Mouse (Mus musculus): Measurements from ENCODE around the gene Syde2. TPM values are rescaled to one million over a fixed set of nuclear protein-coding genes. Genes with fewer than 3 reads are reported as not detected.

The Syde2 gene
- polyA plus RNA-seq, 1 experiment from 2014 or later, result 0.37 TPM

- H3K9me3 ChIP-seq (replicated peaks), result no peaks in the 10 kb centered on the region
- H3K4me2 ChIP-seq, result no peak overlapping the region
- H3K4me1 ChIP-seq, result peaks cover 5% of the 10 kb centered on the region; the same call in 1 of the 2 replicates
- H3K27me3 ChIP-seq (replicated peaks), result no peaks in the 10 kb centered on the region
- WGBS, result 95% methylated on average over 11 of the region's 11 CpGs
- no peaks in the 10 kb centered on the region for H3K36me3 ChIP-seq
- no peak overlapping the region for H3K27ac ChIP-seq (replicated peaks)
- H3K9ac ChIP-seq (replicated peaks), result no peak overlapping the region
- ATAC-seq (ENCODE audit: low FRiP score), result no peak
- no peak overlapping the region for H3K4me3 ChIP-seq (replicated peaks)
Measured at GRCm38 (mm10) chr3:146041382-146041781, 53.7 kb downstream of the Syde2 start.

- Histone ChIP-seq H3K27me3 (replicated peaks) (no peaks in the 10 kb centered on the region), H3K4me1 (0 out of 2 replicates have a peak, but pooled peaks cover 3% of the 10 kb centered on the region), H3K27ac (replicated peaks) (no peak overlapping the region), H3K9ac (replicated peaks) (no peak overlapping the region), H3K4me2 (no peak overlapping the region), H3K36me3 (no peaks in the 10 kb centered on the region), H3K4me3 (replicated peaks) (no peak overlapping the region), H3K9me3 (replicated peaks) (no peaks in the 10 kb centered on the region)
- WGBS, result 59% methylated on average over 11 of the region's 11 CpGs
- ATAC-seq (ENCODE audit: low FRiP score), result no peak
Measured at GRCm38 (mm10) chr3:146044977-146045376, 57.3 kb downstream of the Syde2 start.

GRCm38 (mm10) chr3:146046076-146046475, 58.4 kb downstream of the Syde2 start:
- no peak for ATAC-seq (ENCODE audit: low FRiP score)

GRCm38 (mm10) chr3:146047704-146048207, 60.1 kb downstream of the Syde2 start:
- Histone ChIP-seq H3K9ac (replicated peaks) (no peak overlapping the region), H3K4me2 (peak overlapping the region; percentile 4; the same call in 1 of the 2 replicates), H3K36me3 (no peaks in the 10 kb centered on the region), H3K27me3 (replicated peaks) (no peaks in the 10 kb centered on the region), H3K4me1 (peaks cover 10% of the 10 kb centered on the region), H3K27ac (replicated peaks) (no peak overlapping the region), H3K4me3 (replicated peaks) (no peak overlapping the region), H3K9me3 (replicated peaks) (no peaks in the 10 kb centered on the region)
- WGBS, result 26% methylated on average over 15 of the region's 15 CpGs
- no peak for ATAC-seq (ENCODE audit: low FRiP score)

More at GRCm38 (mm10) chr3:146046076-146046475, 58.4 kb downstream of the Syde2 start:
- Histone ChIP-seq H3K4me1 (0 out of 2 replicates have a peak, but pooled peaks cover 3% of the 10 kb centered on the region), H3K36me3 (no peaks in the 10 kb centered on the region), H3K9me3 (replicated peaks) (no peaks in the 10 kb centered on the region), H3K27me3 (replicated peaks) (no peaks in the 10 kb centered on the region), H3K4me3 (replicated peaks) (no peak overlapping the region), H3K27ac (replicated peaks) (no peak overlapping the region), H3K4me2 (no peak overlapping the region), H3K9ac (replicated peaks) (no peak overlapping the region)
- WGBS, result 87% methylated on average over 11 of the region's 11 CpGs

- no peak for ATAC-seq (ENCODE audit: low FRiP score)
- WGBS, result 83% methylated on average over 5 of the region's 5 CpGs
- no peak overlapping the region for H3K4me3 ChIP-seq (replicated peaks)
- H3K4me2 ChIP-seq, result no peak overlapping the region
- no peak overlapping the region for H3K27ac ChIP-seq (replicated peaks)
- no peak overlapping the region for H3K9ac ChIP-seq (replicated peaks)
- H3K9me3 ChIP-seq (replicated peaks), result no peaks in the 10 kb centered on the region
- no peaks in the 10 kb centered on the region for H3K36me3 ChIP-seq
- H3K27me3 ChIP-seq (replicated peaks), result no peaks in the 10 kb centered on the region
- peaks cover 10% of the 10 kb centered on the region for H3K4me1 ChIP-seq
Measured at GRCm38 (mm10) chr3:146049951-146050350, 62.3 kb downstream of the Syde2 start.

GRCm38 (mm10) chr3:146051277-146052007, 63.8 kb downstream of the Syde2 start:
- peaks cover 10% of the 10 kb centered on the region for H3K4me1 ChIP-seq
- H3K4me2 ChIP-seq, result 0 out of 2 replicates have a peak overlapping the region, but pooled peaks have one; percentile 2
- H3K36me3 ChIP-seq, result no peaks in the 10 kb centered on the region
- no peaks in the 10 kb centered on the region for H3K9me3 ChIP-seq (replicated peaks)
- H3K27ac ChIP-seq (replicated peaks), result no peak overlapping the region
- WGBS, result 27% methylated on average over 11 of the region's 11 CpGs
- no peak overlapping the region for H3K4me3 ChIP-seq (replicated peaks)
- no peak overlapping the region for H3K9ac ChIP-seq (replicated peaks)
- ATAC-seq (ENCODE audit: low FRiP score), result peak; percentile 31; the same call in 1 of the 2 replicates
- H3K27me3 ChIP-seq (replicated peaks), result no peaks in the 10 kb centered on the region

GRCm38 (mm10) chr3:146053082-146053814, 65.6 kb downstream of the Syde2 start:
- H3K4me3 ChIP-seq (replicated peaks), result no peak overlapping the region
- ATAC-seq (ENCODE audit: low FRiP score), result no peak
- H3K27me3 ChIP-seq (replicated peaks), result no peaks in the 10 kb centered on the region
- H3K9ac ChIP-seq (replicated peaks), result no peak overlapping the region
- WGBS, result 71% methylated on average over 6 of the region's 6 CpGs
- H3K27ac ChIP-seq (replicated peaks), result no peak overlapping the region
- peaks cover 7% of the 10 kb centered on the region for H3K4me1 ChIP-seq
- no peak overlapping the region for H3K4me2 ChIP-seq
- H3K9me3 ChIP-seq (replicated peaks), result no peaks in the 10 kb centered on the region
- no peaks in the 10 kb centered on the region for H3K36me3 ChIP-seq

GRCm38 (mm10) chr3:146053873-146054272, 66.2 kb downstream of the Syde2 start:
- Histone ChIP-seq H3K36me3 (no peaks in the 10 kb centered on the region), H3K4me1 (peaks cover 7% of the 10 kb centered on the region), H3K4me2 (no peak overlapping the region), H3K4me3 (replicated peaks) (no peak overlapping the region), H3K27ac (replicated peaks) (no peak overlapping the region), H3K9ac (replicated peaks) (no peak overlapping the region), H3K9me3 (replicated peaks) (no peaks in the 10 kb centered on the region), H3K27me3 (replicated peaks) (no peaks in the 10 kb centered on the region)
- WGBS, result 84% methylated on average over 2 of the region's 2 CpGs
- ATAC-seq (ENCODE audit: low FRiP score), result no peak

GRCm38 (mm10) chr3:146057131-146057530, 69.5 kb downstream of the Syde2 start:
- Histone ChIP-seq H3K27me3 (replicated peaks) (no peaks in the 10 kb centered on the region), H3K4me1 (no peaks in the 10 kb centered on the region), H3K9ac (replicated peaks) (no peak overlapping the region), H3K36me3 (no peaks in the 10 kb centered on the region), H3K9me3 (replicated peaks) (no peaks in the 10 kb centered on the region), H3K27ac (replicated peaks) (no peak overlapping the region), H3K4me3 (replicated peaks) (no peak overlapping the region), H3K4me2 (no peak overlapping the region)
- 84% methylated on average over 7 of the region's 7 CpGs for WGBS
- ATAC-seq (ENCODE audit: low FRiP score), result no peak

- Histone ChIP-seq H3K27me3 (replicated peaks) (no peaks in the 10 kb centered on the region), H3K9ac (replicated peaks) (no peak overlapping the region), H3K4me2 (no peak overlapping the region), H3K4me1 (no peaks in the 10 kb centered on the region), H3K4me3 (replicated peaks) (no peak overlapping the region), H3K36me3 (no peaks in the 10 kb centered on the region), H3K9me3 (replicated peaks) (no peaks in the 10 kb centered on the region), H3K27ac (replicated peaks) (no peak overlapping the region)
- no peak for ATAC-seq (ENCODE audit: low FRiP score)
- WGBS, result 15% methylated on average over 4 of the region's 4 CpGs
Measured at GRCm38 (mm10) chr3:146058263-146058662, 70.6 kb downstream of the Syde2 start.

- H3K9me3 ChIP-seq (replicated peaks), result no peaks in the 10 kb centered on the region
- no peak overlapping the region for H3K4me2 ChIP-seq
- no peaks in the 10 kb centered on the region for H3K27me3 ChIP-seq (replicated peaks)
- no peak overlapping the region for H3K27ac ChIP-seq (replicated peaks)
- no peak overlapping the region for H3K9ac ChIP-seq (replicated peaks)
- no peaks in the 10 kb centered on the region for H3K4me1 ChIP-seq
- H3K4me3 ChIP-seq (replicated peaks), result no peak overlapping the region
- H3K36me3 ChIP-seq, result no peaks in the 10 kb centered on the region
- 88% methylated on average over 15 of the region's 15 CpGs for WGBS
- ATAC-seq (ENCODE audit: low FRiP score), result no peak
Measured at GRCm38 (mm10) chr3:146059356-146059926, 71.8 kb downstream of the Syde2 start.
